Mouse (Mus musculus) embryonic facial prominence, embryonic 11.5 days (tissue): ENCODE measurements around the gene Exd1. TPM values are rescaled to one million over a fixed set of nuclear protein-coding genes. Genes with fewer than 3 reads are reported as not detected.
"Not testable (repeated sequence)": the region's sequence is repeated elsewhere in the genome, so short reads cannot be mapped to it uniquely, and the experiment has no call there.

Experiments
- ATAC-seq: fragments of 200-750 bp; cut with Nextera tagmentation; replicated peaks from 2 replicates; pipeline ENCODE4 v1.8.0; 2017; ENCODE audit warnings: low read depth; ENCODE audit not compliant: insufficient number of reproducible peaks, low FRiP score, low TSS enrichment
- DNase-seq: peaks from one replicate; pipeline ENCODE4 v3.0.0-alpha.2; 2015; ENCODE audit warnings: low spot score
- H3K27ac ChIP-seq: fragments of 300-500 bp; sonication (generic); replicated peaks from 2 replicates; pipeline ENCODE4 v1.5.1; 2014; ENCODE audit warnings: mild to moderate bottlenecking, low read depth, low read length, control low read depth
- H3K27me3 ChIP-seq: fragments of 300-500 bp; sonication (generic); 2 replicates; pipeline ENCODE4 v1.6.1; 2014; ENCODE audit warnings: mild to moderate bottlenecking, low read length, moderate library complexity, mixed read lengths; ENCODE audit not compliant: control insufficient read depth, insufficient read depth
- H3K36me3 ChIP-seq: fragments of 300-500 bp; sonication (generic); replicated peaks from 2 replicates; pipeline ENCODE4 v1.6.1; 2014; ENCODE audit warnings: low read depth, mild to moderate bottlenecking, low read length, moderate library complexity, mixed read lengths; ENCODE audit not compliant: control insufficient read depth, insufficient read depth
- H3K4me1 ChIP-seq: fragments of 300-500 bp; sonication (generic); 2 replicates; pipeline ENCODE4 v1.6.1; 2014; ENCODE audit warnings: low read length, mixed read lengths; ENCODE audit not compliant: control insufficient read depth, insufficient read depth
- H3K4me2 ChIP-seq: fragments of 300-500 bp; sonication (generic); 2 replicates; pipeline ENCODE4 v1.6.1; 2014; ENCODE audit warnings: low read depth, mild to moderate bottlenecking, control low read depth, low read length, moderate library complexity
- H3K4me3 ChIP-seq: fragments of 300-500 bp; sonication (generic); 2 replicates; pipeline ENCODE4 v1.5.1; 2014; ENCODE audit warnings: low read depth, low read length, control low read depth
- H3K9ac ChIP-seq: fragments of 300-500 bp; sonication (generic); replicated peaks from 2 replicates; pipeline ENCODE4 v1.6.1; 2014; ENCODE audit warnings: mild to moderate bottlenecking, control low read depth, low read length
- H3K9me3 ChIP-seq: fragments of 300-500 bp; sonication (generic); replicated peaks from 2 replicates; pipeline ENCODE4 v1.6.1; 2016; ENCODE audit warnings: mild to moderate bottlenecking, low read length, inconsistent platforms, mixed read lengths; ENCODE audit not compliant: control insufficient read depth
- WGBS: fragments of 180-500 bp; shearing (Covaris S2); extraction: QIAGEN DNeasy Blood & Tissue Kit; methylation state at CpG from one replicate; pipeline ENCODE4 v1.1.7; 2014; 5-methylcytosine and 5-hydroxymethylcytosine counted together
- polyA plus RNA-seq: library from polyadenylated mRNA; unstranded; fragments of >200 nt; fragmentation: Nextera tagmentation; extraction: Ambion mirVana; gene quantifications from 2 replicates; pipeline ENCODE4 v1.2.1, GENCODE M21; 2014

Exd1 gene
- polyA plus RNA-seq, 1 experiment from 2014 or later = 0.48 TPM

GRCm38 (mm10) chr2:119525422-119525821 is 22.0 kb downstream of the Exd1 start:
- Histone ChIP-seq H3K27ac (no peak overlapping the region), H3K9ac (no peak overlapping the region), H3K4me1 (no peaks in the 10 kb centered on the region), H3K4me2 (no peak overlapping the region), H3K9me3 (no peaks in the 10 kb centered on the region), H3K36me3 (no peaks in the 10 kb centered on the region), H3K27me3 (no peaks in the 10 kb centered on the region), H3K4me3 (no peak overlapping the region)
- ATAC-seq = no peak
- DNase-seq = no peak
- WGBS = 47% methylated on average over 4 of the region's 4 CpGs

- H3K27ac ChIP-seq = no peak overlapping the region
- H3K4me1 ChIP-seq = no peaks in the 10 kb centered on the region
- no peak for DNase-seq
- no peak overlapping the region for H3K4me3 ChIP-seq
- no peaks in the 10 kb centered on the region for H3K9me3 ChIP-seq
- no peaks in the 10 kb centered on the region for H3K27me3 ChIP-seq
- no peak overlapping the region for H3K4me2 ChIP-seq
- ATAC-seq = no peak
- no peaks in the 10 kb centered on the region for H3K36me3 ChIP-seq
- 87% methylated on average over 4 of the region's 4 CpGs for WGBS
- no peak overlapping the region for H3K9ac ChIP-seq
These were observed 23.6 kb downstream of the Exd1 start for GRCm38 (mm10) chr2:119523836-119524235.

- DNase-seq = peak; percentile 18
- Histone ChIP-seq H3K36me3 (no peaks in the 10 kb centered on the region), H3K4me3 (no peak overlapping the region), H3K27me3 (no peaks in the 10 kb centered on the region), H3K4me1 (no peaks in the 10 kb centered on the region), H3K27ac (no peak overlapping the region), H3K4me2 (no peak overlapping the region), H3K9ac (no peak overlapping the region), H3K9me3 (no peaks in the 10 kb centered on the region)
- no peak for ATAC-seq
- WGBS = 81% methylated on average over 7 of the region's 7 CpGs
These were observed 26.9 kb downstream of the Exd1 start for GRCm38 (mm10) chr2:119520550-119520949.

GRCm38 (mm10) chr2:119516811-119517210 is 30.6 kb downstream of the Exd1 start:
- no peak overlapping the region for H3K4me3 ChIP-seq

GRCm38 (mm10) chr2:119514026-119514522 is 33.4 kb downstream of the Exd1 start:
- Histone ChIP-seq H3K4me1 (no peaks in the 10 kb centered on the region), H3K36me3 (no peaks in the 10 kb centered on the region), H3K4me2 (no peak overlapping the region), H3K4me3 (no peak overlapping the region), H3K9me3 (no peaks in the 10 kb centered on the region), H3K27ac (no peak overlapping the region), H3K9ac (no peak overlapping the region), H3K27me3 (no peaks in the 10 kb centered on the region)
- 86% methylated on average over 3 of the region's 3 CpGs for WGBS
- no peak for DNase-seq
- no peak for ATAC-seq

More at GRCm38 (mm10) chr2:119516811-119517210, 30.6 kb downstream of the Exd1 start:
- no peak overlapping the region for H3K27ac ChIP-seq
- H3K4me1 ChIP-seq = no peaks in the 10 kb centered on the region
- H3K27me3 ChIP-seq = no peaks in the 10 kb centered on the region
- no peak overlapping the region for H3K4me2 ChIP-seq
- DNase-seq (no peak), ATAC-seq (no peak)
- 48% methylated on average over 5 of the region's 5 CpGs for WGBS
- H3K36me3 ChIP-seq = no peaks in the 10 kb centered on the region
- no peak overlapping the region for H3K9ac ChIP-seq
- no peaks in the 10 kb centered on the region for H3K9me3 ChIP-seq

GRCm38 (mm10) chr2:119512292-119512691 is 35.1 kb downstream of the Exd1 start:
- Histone ChIP-seq H3K9ac (no peak overlapping the region), H3K9me3 (no peaks in the 10 kb centered on the region), H3K4me2 (no peak overlapping the region), H3K4me3 (no peak overlapping the region), H3K4me1 (no peaks in the 10 kb centered on the region), H3K27ac (no peak overlapping the region), H3K36me3 (no peaks in the 10 kb centered on the region), H3K27me3 (no peaks in the 10 kb centered on the region)
- DNase-seq = no peak
- WGBS = 81% methylated on average over 3 of the region's 3 CpGs
- ATAC-seq = no peak

- Histone ChIP-seq H3K27me3 (no peaks in the 10 kb centered on the region), H3K36me3 (no peaks in the 10 kb centered on the region), H3K4me3 (no peak overlapping the region), H3K4me1 (no peaks in the 10 kb centered on the region), H3K9ac (no peak overlapping the region), H3K4me2 (no peak overlapping the region), H3K27ac (no peak overlapping the region), H3K9me3 (no peaks in the 10 kb centered on the region)
- no peak for DNase-seq
- no peak for ATAC-seq
- WGBS = 86% methylated on average over 2 of the region's 2 CpGs
These were observed 36.6 kb downstream of the Exd1 start for GRCm38 (mm10) chr2:119510856-119511255.

- not testable (repeated sequence) for H3K9me3 ChIP-seq, H3K4me3 ChIP-seq, H3K4me2 ChIP-seq, H3K27ac ChIP-seq, ATAC-seq, H3K4me1 ChIP-seq, DNase-seq, H3K36me3 ChIP-seq, H3K9ac ChIP-seq, H3K27me3 ChIP-seq
- WGBS = 66% methylated on average over 7 of the region's 7 CpGs
These were observed 38.9 kb downstream of the Exd1 start for GRCm38 (mm10) chr2:119508518-119508917.
